Mouse (Mus musculus): ENCODE measurements at regions not wholly inside any gene's neighbourhood (a gene's known extent, or its start where the extent isn't known, plus 50 kb on each side); places are given as distances from the start of the nearest gene placed in this dataset.

DNA sequence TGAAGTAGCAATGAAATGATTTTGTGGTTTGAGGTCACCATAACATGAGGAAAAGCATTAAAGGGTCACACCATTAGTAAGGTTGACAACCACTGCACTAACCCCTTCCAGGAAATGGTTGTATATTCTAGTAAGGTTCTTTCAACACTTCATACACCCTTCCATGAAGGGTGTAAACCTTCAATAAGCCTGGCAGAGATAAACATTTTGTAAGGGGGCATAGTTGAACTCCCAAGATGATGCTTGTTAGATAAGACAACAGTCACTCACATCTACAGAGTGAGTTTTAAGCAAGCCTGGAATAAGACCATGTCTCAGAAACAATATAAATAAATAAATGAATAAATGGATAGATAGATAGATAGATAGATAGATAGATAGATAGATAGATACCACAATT is 171.1 kb downstream of the Tmsb4x start:
- TF ChIP-seq CTCF (IDR thresholded peaks at IDR 0.05; ENCODE audit: control insufficient read depth, insufficient read depth, low read length) (no peak), POLR2A (IDR thresholded peaks at IDR 0.05; ENCODE audit: borderline replicate concordance, control insufficient read depth, low read depth, low read length) (no peak)
